Mouse (Mus musculus) kidney, adult 8-10 months (tissue): ENCODE measurements around the gene Slc16a6.

Experiments used
- DNase-seq, 2 experiments: peaks; one replicate each; pipeline ENCODE4 v3.0.0; 2022

Slc16a6 gene

GRCm38 (mm10) chr11:109410197-109410980, 63.0 kb downstream of the Slc16a6 start:
- DNase-seq, result no peak

- DNase-seq, result no peak
Measured at GRCm38 (mm10) chr11:109406431-109406830, 67.0 kb downstream of the Slc16a6 start.
